ENCODE assay signal across 20 mouse cellular contexts in genomic region chr19:31616159-31616558, GRCm38 (mm10).
A peak's percentile ranks its signal among the peaks of the same experiment; 100 is the strongest.
DNase-seq lines count a peak whose midpoint lies in the region; ATAC-seq and TF ChIP-seq lines count a peak whose summit lies in the region.
"Had no signal": no experiment of that assay in that cellular context is flagged by ENCODE, and none has a peak within 500 bp of the region (broad histone marks: within the 10 kb centered on the region; RNA-seq: fewer than 3 reads in every experiment).

No protein-coding gene starts in this region.

- H3K4me3 ChIP-seq in lung, embryonic 14.5 days (ENCODE audit: low read depth, low read length), result no peak overlapping the region
- H3K4me3 ChIP-seq in lung, embryonic 16.5 days (ENCODE audit: low read length), result no peak overlapping the region
- H3K4me3 ChIP-seq: embryonic facial prominence, embryonic 10.5 days; embryonic facial prominence, embryonic 12.5 days; forebrain, embryonic 13.5 days; forebrain, embryonic 15.5 days had no signal

- ATAC-seq in lung, embryonic 14.5 days (ENCODE audit: insufficient read depth), result no peak
- ATAC-seq in lung, embryonic 16.5 days (ENCODE audit: low read depth), result peak; percentile 61; the same call in 1 of the 2 replicates
- ATAC-seq: forebrain, embryonic 13.5 days; forebrain, embryonic 15.5 days; forebrain, postnatal 0 days had no signal

- TF ChIP-seq CTCF in lung, embryonic 14.5 days (IDR thresholded peaks at IDR 0.05; ENCODE audit: low read depth), result no peak

- no peak overlapping the region for H3K4me2 ChIP-seq in lung, embryonic 14.5 days
- H3K4me2 ChIP-seq in lung, embryonic 16.5 days (ENCODE audit: low read depth, low read length), result no peak overlapping the region
- H3K4me2 ChIP-seq: embryonic facial prominence, embryonic 12.5 days; forebrain, embryonic 13.5 days; forebrain, embryonic 15.5 days had no signal

- H3K9ac ChIP-seq in lung, embryonic 14.5 days, result no peak overlapping the region
- no peak overlapping the region for H3K9ac ChIP-seq in lung, embryonic 16.5 days (ENCODE audit: low read length)
- H3K9ac ChIP-seq: embryonic facial prominence, embryonic 12.5 days; forebrain, embryonic 13.5 days; forebrain, embryonic 15.5 days; forebrain, postnatal 0 days had no signal

- WGBS in lung, embryonic 14.5 days, result 39% methylated on average over 4 of the region's 4 CpGs
- WGBS in lung, embryonic 16.5 days, result 33% methylated on average over 4 of the region's 4 CpGs

- no peaks in the 10 kb centered on the region for H3K9me3 ChIP-seq in lung, embryonic 14.5 days (ENCODE audit: low read depth, low read length)
- no peaks in the 10 kb centered on the region for H3K9me3 ChIP-seq in lung, embryonic 16.5 days (ENCODE audit: control insufficient read depth, low read length)
- H3K9me3 ChIP-seq: embryonic facial prominence, embryonic 10.5 days; embryonic facial prominence, embryonic 12.5 days; forebrain, embryonic 13.5 days; forebrain, embryonic 15.5 days had no signal

- no peaks in the 10 kb centered on the region for H3K4me1 ChIP-seq in lung, embryonic 14.5 days (ENCODE audit: insufficient read depth)
- H3K4me1 ChIP-seq in lung, embryonic 16.5 days (replicated peaks; ENCODE audit: control insufficient read depth, insufficient read depth, low read length), result peaks cover 3% of the 10 kb centered on the region; the same call in 1 of the 2 replicates
- H3K4me1 ChIP-seq: embryonic facial prominence, embryonic 10.5 days; embryonic facial prominence, embryonic 12.5 days; forebrain, embryonic 13.5 days; forebrain, embryonic 15.5 days had no signal

- H3K36me3 ChIP-seq in lung, embryonic 14.5 days (ENCODE audit: insufficient read depth), result no peaks in the 10 kb centered on the region
- no peaks in the 10 kb centered on the region for H3K36me3 ChIP-seq in lung, embryonic 16.5 days (ENCODE audit: control insufficient read depth, insufficient read depth, low read length)
- H3K36me3 ChIP-seq: embryonic facial prominence, embryonic 10.5 days; embryonic facial prominence, embryonic 12.5 days; forebrain, embryonic 15.5 days had no signal

- no peak overlapping the region for H3K27ac ChIP-seq in lung, embryonic 14.5 days (ENCODE audit: low read depth)
- no peak overlapping the region for H3K27ac ChIP-seq in lung, embryonic 16.5 days (ENCODE audit: low read length)
- H3K27ac ChIP-seq: embryonic facial prominence, embryonic 10.5 days; embryonic facial prominence, embryonic 12.5 days; forebrain, embryonic 13.5 days; forebrain, embryonic 15.5 days had no signal

- H3K27me3 ChIP-seq in lung, embryonic 14.5 days (ENCODE audit: insufficient read depth, low read length), result no peaks in the 10 kb centered on the region
- H3K27me3 ChIP-seq in lung, embryonic 16.5 days (ENCODE audit: control insufficient read depth, insufficient read depth, low read depth, low read length), result no peaks in the 10 kb centered on the region
- H3K27me3 ChIP-seq: embryonic facial prominence, embryonic 12.5 days; forebrain, embryonic 13.5 days; forebrain, embryonic 15.5 days had no signal

- peak; percentile 13 for DNase-seq in lung, embryonic 14.5 days
- no peak for DNase-seq in lung, postnatal 36 days
- DNase-seq in lung, postnatal 25 days (ENCODE audit: low spot score), result no peak
- DNase-seq in Muller cell, postnatal 12 days (ENCODE audit: inconsistent ontology term), result peak; percentile 71
- peak; percentile 24 for DNase-seq in NIH3T3 (ENCODE audit: low read depth)
- DNase-seq in cerebellum, adult 11-12 months, result no peak
- DNase-seq: adrenal gland, adult 2 months; adrenal gland, postnatal 10 days; adrenal gland, postnatal 25 days; cerebellum, adult 11 months; cerebellum, adult 2 months; cerebellum, adult 9-10 months; cerebellum, postnatal 10 days; cerebellum, postnatal 25 days; forebrain, postnatal 0 days had no signal

Comparison
In these comparisons a context has a peak if more than half of its experiments do, and no peak if none do; other contexts are left out.
1. DNase-seq: peak in lung, embryonic 14.5 days (single experiment), Muller cell, postnatal 12 days (single experiment) and NIH3T3 (single experiment); none in lung, postnatal 36 days (single experiment), lung, postnatal 25 days (single experiment) and cerebellum, adult 11-12 months (single experiment).